Mouse (Mus musculus) cerebral cortex, adult 2 months (tissue): ENCODE results near the gene Pias1.

Source experiments
- WGBS: fragments of 180-500 bp; shearing (Covaris S2); methylation state at CpG from one replicate; pipeline ENCODE4 v1.1.7; 2018; 5-methylcytosine and 5-hydroxymethylcytosine counted together

Pias1 gene

DNA sequence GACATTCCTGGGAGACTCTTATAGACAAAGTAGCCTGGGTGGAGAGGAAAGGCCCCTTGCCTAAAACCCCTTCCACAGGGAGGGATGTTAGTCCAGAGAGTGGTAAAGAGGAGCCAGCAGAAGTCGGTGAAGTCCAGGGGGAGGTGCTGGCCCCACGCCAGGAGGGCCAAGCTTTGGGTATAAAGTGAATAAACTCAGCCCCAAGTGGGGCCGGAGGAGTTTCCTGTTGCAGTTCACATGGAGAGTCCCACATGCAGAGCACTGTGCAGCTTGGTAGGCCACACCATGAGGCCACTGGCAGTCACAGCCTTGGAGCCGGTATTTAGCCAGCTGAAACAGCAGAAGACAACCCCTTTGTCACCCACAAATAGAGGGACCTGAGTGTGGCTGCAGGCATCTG, 133.2 kb downstream of the Pias1 start:
- 46% methylated on average over 4 of the region's 4 CpGs for WGBS

DNA sequence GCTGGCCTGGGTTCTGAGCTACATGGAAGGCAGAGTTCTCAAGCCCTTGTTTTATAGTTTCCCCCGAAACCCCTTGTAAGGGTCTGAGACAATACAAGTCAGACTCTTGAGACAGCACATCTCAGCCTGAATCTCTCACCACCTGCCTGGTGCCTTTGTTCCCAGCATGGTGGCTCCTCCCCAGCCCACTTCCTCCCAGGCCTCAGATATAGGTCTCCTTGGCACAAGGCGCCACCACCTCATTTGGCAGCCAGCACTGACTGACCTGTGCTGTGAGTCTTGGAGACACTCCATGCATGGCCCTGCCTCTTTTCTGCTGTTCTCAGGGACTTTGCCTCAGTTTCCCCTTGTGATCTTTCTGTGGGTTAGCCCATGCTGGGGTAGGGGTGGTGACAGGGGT, 136.2 kb downstream of the Pias1 start:
- 85% methylated on average over 2 of the region's 2 CpGs for WGBS

DNA sequence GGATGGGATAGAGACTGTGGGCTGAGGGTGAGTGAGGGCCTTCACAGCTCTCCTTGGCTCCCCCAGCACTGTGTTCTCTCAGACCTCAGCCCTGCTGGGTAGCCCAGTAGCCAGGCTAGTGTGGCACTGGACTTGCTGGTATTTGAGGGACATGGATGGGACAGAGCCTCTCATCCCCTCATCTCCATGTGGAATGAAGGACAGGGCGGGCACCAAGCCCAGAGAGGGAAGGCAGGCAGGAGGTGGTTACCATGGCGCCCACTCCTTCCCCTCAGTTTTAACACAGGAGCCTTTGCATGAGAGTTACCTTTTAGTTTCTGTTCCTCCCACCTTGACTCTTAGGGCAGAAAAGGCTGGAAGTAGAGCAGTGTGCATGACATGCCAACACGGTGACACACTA, 139.1 kb downstream of the Pias1 start:
- WGBS: 73% methylated on average over 3 of the region's 3 CpGs

DNA sequence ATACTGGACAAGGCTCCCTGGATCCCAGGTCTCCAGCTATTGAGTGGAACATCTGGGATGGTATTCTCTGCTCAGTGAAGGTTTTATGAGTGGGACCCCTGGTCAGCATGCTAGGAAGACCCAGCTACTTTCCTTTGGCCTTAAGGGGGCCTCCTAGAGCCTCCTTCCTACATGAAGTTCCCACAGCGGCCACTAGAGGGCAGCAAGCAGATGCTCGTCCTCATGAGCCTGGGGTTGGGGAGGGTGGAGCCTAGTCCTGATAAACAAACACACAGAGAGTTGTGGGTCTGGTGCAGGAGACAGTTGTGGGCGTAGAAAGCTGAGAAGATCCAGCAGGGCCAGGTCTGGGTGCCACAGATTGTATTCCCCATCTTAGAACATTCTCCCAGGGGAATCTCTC, 140.0 kb downstream of the Pias1 start:
- WGBS: 3% methylated on average over 3 of the region's 3 CpGs

DNA sequence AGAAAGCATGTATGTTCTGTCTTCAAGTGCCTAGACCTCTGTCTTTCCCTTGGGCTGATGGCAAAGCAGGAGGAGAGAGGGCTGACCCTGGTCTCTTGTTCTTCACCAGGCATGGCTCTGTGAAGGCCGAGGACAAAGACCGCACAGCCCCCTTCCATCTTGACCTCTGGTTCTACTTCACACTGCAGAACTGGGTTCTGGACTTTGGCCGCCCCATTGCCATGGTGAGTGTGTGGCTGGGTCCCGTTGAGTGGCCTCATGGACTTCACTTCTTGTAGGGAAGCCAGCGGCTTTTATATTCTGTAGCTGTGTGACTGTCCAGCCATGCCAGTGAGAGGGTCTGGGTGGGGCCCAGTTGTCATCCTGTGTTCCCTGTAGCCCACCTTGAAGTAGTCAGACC, 143.3 kb downstream of the Pias1 start:
- WGBS: 97% methylated on average over 5 of the region's 5 CpGs

DNA sequence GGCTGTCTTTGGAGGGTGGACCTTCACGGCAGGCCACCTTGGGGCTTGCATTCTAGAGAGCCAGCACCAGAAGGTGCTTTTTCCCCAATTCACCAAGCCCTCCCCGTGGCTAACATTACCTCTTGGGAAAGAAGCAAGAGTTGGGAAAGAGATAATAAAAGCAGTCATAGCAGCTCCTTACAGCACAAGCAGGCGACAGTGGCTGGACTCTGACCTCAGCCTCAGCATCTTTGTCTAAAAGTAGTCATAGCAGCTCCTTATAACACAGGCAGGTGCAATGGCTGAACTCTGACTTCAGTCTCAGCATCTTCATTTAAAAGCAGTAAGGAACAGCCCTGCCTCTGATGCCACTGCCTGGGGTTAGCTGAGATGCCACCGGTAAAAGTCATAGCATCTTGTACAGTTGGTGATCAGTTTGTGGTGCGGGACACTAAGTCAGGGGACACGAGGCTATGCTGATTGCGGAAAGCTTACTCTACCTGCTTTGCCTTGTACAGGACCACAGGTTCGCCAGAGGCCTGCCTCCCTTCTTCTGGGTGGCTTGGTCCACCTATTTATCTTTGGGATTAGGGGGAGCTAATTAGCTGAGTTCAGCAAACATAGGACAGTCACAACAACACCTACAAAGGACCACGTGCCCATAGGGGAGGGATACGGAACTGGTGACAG, 144.2 kb downstream of the Pias1 start:
- WGBS: 90% methylated on average over 10 of the region's 10 CpGs

DNA sequence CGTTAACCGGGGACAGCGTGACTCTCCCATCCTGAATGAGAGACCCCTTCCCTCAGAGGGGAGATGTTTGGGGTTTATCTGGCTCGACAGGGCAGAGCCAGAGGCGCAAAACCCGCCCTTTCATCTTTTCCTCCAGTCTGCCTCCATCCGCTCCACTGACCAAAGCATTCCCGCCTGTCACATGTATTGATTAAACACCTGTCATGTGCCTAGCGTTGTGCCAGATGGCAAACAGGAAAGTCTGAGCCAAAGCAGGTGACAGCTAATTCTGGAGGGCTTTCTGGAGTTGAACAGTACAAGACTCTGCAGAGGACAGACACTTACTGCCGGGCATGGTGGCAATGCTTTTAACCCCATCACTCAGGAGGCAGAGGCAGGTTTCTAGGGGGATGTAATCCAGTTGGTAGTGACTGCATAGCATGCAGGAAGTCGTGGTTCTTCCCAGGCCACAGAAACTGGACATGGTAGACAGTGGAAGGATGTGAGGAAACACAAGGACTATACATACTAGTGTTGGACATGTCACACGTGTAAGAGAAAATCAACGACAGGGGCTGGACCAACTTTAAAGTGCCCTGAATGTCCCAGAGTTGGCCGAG, 148.5 kb downstream of the Pias1 start:
- 17% methylated on average over 14 of the region's 14 CpGs for WGBS

DNA sequence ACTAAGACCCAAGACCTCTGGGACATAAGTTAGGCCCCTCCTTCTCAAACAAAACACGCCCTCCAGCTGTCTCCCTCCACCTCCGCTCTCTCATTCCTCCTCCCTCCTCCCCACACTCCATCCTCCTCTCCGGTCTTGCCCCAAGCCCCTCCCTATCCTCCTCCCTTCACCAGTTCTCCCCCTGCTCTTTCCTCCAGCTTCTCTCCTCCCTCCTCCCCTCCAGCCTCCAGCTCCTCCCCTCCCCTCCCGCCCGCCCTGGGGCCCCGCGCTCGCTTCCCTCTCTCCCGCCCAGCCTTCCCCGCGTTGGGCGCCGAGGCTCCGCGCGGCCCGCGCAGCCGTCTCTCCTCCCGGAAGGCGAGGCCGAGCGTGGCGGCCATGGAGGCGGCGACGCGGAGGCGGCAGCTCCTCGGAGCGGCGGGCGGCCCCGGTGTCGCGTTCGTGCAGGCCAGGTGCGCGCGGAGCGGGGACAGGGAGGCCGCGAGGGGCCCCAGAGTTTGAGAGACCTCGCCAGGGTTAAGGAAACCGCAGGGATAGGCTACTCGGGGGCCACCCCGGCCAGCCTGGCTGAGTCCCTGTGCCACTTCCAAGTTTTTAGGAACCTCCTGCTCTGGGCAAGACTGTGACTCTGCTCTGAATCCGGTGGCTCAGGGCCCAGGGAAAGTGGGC, 149.1 kb downstream of the Pias1 start, which contains the start of gene Cln6:
Gene Cln6, plus strand, starts transcription at position 280 of the 666 bp plus-strand sequence.
- 1% methylated on average over 48 of the region's 48 CpGs for WGBS

DNA sequence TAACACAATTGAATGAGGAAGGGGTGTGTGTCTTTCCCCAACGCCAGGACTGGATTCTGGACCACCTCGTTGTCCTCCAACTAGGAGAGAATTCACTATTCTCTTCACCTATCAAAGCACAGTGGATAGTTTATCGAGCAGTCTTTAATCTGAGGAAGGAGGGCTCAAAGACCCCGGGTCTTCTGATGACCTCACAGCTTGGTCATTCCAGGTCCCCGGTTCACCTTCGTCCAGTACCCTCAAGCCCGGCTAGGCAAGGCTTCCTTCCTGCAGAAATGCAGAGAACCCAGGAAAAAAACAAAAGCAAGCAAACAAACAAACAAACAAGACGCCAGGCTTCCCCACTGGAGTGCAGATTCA, 149.6 kb downstream of the Pias1 start:
- 17% methylated on average over 8 of the region's 8 CpGs for WGBS

DNA sequence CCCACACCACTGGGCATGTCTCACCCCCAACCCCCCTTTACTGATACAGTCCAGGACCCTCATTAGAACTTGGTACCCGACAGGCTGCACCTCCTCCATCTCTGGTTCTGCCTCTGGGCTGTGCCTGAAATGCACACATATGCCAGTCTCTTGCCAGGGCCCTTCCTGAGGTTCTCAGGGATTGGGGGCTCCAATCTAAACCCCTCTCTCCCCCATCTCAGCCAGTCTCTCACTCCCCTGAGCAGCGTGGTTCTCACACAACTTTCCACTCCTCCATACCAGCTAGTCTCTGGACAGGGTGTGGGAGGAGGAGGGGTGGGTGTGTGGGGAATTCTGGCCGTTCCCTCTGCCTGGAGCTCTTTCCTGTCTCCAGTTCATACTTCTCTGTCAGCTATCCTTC, 150.1 kb downstream of the Pias1 start:
- WGBS: 53% methylated on average over 3 of the region's 3 CpGs

DNA sequence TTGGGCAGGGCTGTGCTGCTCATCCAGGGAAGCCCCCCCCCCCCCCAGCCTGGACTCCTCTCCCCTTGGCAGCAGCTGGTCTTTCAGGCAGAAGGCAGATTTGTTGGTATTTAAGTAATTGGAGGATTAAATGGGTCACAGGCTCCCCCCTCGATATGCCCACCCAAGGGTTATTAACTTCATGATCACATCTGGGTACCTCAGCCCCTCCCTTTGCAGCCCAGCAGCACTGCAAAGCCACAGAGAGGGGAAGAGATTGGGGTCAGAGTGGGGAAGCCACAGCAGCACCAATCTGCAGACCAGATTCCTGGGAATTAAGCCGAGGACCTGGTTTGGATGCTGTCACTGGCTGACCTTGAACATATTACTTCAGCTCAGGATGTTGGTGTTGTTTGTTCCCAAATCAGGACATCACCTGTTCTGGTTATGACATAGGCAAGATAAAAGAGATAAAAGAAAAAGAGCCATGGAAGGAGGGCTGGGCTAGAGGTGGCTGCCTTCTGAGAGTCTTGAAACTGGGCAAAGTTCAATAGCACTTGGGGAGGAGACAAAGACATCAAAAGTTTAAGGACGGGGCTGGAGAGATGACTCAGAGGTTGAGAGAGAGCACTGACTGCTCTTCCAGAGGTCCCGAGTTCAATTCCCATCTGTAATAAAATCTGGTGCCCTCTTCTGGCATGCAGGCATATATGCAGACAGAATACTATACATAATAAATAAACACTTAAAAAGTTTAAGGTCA, 151.8 kb downstream of the Pias1 start:
- WGBS: 55% methylated on average over 4 of the region's 4 CpGs

DNA sequence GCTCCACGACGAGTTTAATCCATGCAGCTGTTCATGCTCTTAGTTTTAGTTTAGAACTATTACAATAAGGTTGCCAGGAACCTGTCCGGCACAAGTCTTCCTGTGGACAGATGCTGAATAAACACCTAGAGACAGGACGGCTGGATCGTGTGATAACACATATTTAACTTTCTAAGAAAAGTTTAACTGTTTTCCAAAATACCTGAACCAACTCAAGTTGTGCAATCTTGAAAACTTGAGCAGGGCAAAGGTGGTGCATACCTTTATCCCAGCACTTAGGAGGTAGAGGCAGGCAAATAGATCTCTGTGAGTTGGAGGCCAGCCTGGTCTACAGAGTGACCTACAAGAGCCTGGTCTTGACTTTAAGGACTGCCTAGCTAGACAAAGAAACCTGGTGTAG, 152.8 kb downstream of the Pias1 start:
- WGBS: 82% methylated on average over 5 of the region's 5 CpGs

DNA sequence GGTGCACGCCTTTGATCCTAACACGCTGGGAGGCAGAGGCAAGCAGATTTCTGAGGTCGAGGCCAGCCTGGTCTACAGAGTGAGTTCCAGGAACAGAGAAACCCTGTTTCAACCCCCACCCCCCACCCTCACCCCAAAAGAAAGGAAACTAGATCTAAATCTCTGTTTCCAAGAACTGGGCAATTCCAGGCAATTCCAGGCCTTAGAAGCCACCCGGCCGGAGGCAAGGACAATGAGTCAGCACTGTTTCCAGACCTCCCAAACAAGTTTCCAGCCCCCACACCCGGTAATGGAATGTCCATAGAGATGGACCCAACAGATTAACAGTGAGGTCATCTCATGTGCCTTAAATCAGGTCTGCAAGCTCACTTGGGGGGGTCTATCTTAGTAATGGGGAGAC, 157.8 kb downstream of the Pias1 start:
- 86% methylated on average over 6 of the region's 6 CpGs for WGBS

DNA sequence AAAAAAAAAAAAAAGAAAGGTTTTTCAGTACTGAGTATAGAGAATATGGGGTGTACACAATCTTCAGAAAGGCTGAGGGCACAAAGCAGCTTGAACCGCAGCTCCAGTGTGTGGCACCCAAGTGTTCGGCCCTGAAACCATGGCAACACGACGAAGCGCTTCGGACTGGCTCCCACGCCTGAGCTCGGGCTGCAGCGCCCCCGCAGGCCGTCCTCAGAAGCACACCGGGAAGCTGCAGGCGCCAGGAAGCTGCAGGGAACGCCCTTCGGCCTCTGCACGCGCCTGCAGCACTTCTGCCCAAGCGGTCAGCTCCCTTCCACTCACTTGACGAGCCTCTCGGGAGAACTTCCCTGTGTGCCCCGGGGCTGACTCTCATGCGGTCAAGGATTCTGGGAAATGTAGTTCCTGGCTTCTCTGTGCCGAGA, 159.1 kb downstream of the Pias1 start:
- under 1% methylated on average over 23 of the region's 23 CpGs for WGBS
